Mouse (Mus musculus) erythroblast, embryonic 14.5 days (primary cell): ENCODE data around the gene Kcnab2.

Source experiments
- GATA1 ChIP-seq: IDR thresholded peaks from 2 replicates; pipeline ENCODE4 v1.6.1; 2012; ENCODE audit warnings: low read length, inconsistent platforms, mixed read lengths
- TAL1 ChIP-seq: IDR thresholded peaks from 3 replicates; pipeline ENCODE4 v1.6.1; 2012; ENCODE audit warnings: low read length, inconsistent platforms, mixed read lengths

DNA sequence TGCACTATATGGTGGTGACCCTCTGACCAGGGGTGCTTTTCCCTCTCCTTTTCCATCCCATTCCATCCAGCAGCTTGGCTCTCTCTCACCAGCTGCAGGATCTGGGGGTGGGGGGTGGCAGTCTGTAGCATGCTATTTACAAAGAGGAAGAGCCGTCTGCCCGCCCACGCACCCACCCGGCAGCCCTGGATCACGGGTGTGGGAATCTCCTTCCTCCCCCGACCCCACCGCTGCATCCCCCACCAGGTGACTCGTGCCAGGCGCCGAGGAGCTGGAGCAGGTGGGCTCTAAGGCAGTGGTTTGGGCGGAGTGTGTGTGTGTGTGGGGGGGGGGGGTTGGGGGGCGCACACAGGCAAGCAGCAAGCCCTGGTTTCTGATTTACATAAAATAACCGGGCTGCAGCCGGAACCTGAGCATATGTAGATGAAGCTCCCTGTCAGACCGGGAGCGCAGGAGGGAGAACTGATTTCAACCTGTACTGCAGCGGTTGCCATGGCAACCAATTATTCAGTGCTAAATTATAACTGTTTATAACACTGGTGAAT, 127.8 kb downstream of the Kcnab2 start:
- TF ChIP-seq GATA1 (no peak), TAL1 (no peak)
